Mouse (Mus musculus): ENCODE data around the gene Ccnd2.

DNA sequence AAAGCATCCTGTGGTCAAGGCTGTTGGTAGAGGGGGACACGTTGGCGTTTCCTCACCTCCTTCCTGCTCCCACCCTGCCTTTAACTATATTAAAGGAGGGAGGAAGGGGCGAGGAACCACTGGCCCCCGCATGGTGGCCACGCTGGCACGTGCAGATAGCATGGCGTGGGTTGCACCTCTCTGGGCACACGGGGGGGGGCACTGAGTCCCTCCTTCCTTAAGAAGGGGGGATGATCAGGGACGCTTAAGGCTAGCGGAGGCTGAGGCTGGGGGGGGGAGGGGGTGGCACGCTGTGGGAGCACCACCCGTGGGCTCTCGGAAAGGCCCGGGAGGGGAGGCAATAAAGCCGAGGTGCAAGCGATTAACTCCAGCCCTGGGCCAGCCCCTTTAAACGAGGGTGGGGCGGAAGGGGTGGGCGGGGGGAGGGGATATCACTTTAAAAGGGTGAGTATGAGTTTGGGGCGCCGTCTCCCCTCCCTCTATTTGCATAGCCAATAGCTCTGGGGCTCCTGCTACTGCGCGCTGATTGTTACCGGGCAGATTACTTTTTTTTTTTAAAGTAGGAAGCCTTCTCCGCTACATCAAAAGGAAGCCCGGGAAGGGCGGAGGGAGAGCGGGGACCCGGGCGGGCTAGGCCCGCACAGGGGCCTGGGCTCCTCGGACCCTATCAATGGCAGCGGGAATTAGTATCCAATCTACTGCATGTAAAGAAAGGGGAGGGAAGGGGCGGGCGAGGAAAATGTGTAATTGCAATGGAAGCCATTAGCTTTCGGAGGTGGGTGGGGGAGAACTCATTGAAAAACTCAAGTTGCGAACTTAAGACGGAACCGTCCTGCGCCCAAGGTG lies at the start of gene Ccnd2:
- TF ChIP-seq POLR2AphosphoS2 (IDR thresholded peaks at IDR 0.05; ENCODE audit: insufficient read length, low read depth), result no peak
- no peak for TF ChIP-seq POLR2A (IDR thresholded peaks at IDR 0.05; ENCODE audit: insufficient read length, low read depth)
- no peak for TF ChIP-seq E2F4 (IDR thresholded peaks at IDR 0.05; ENCODE audit: insufficient read depth)
- no peak for TF ChIP-seq MAX (IDR thresholded peaks at IDR 0.05; ENCODE audit: low read depth)
- TF ChIP-seq USF1 (IDR thresholded peaks at IDR 0.05; ENCODE audit: low read depth), result no peak
- TF ChIP-seq MYOG (IDR thresholded peaks at IDR 0.05; ENCODE audit: control insufficient read depth in 1 of 3, insufficient read depth in 1 of 3, insufficient read length in 2 of 3, low read depth in 2 of 3), result no peak
- TF ChIP-seq SRF (IDR thresholded peaks at IDR 0.05; ENCODE audit: control insufficient read depth, insufficient read length, low read depth), result no peak
- no peak for TF ChIP-seq TCF3 (IDR thresholded peaks at IDR 0.05; ENCODE audit: insufficient read length, low read depth)
- no peak for TF ChIP-seq TCF12 (IDR thresholded peaks at IDR 0.05; ENCODE audit: insufficient read depth, poor library complexity, severe bottlenecking)
- TF ChIP-seq REST (IDR thresholded peaks at IDR 0.05; ENCODE audit: insufficient read depth, insufficient read length), result no peak
- no peak for TF ChIP-seq MYOD1 (IDR thresholded peaks at IDR 0.05; ENCODE audit: control insufficient read depth in 1 of 3, insufficient read length in 2 of 3, low read depth in 2 of 3)
- no peak for TF ChIP-seq CEBPB (IDR thresholded peaks at IDR 0.05; ENCODE audit: insufficient read depth, poor library complexity, severe bottlenecking)

Measured in myocyte (in vitro differentiated cells).